8 mouse cellular contexts compared by ENCODE assay signal in genomic region chr2:30600965-30601841, GRCm38 (mm10). TPM values are rescaled to one million over a fixed set of nuclear protein-coding genes. Genes with fewer than 3 reads are reported as not detected.
DNase-seq lines count a peak whose midpoint lies in the region; ATAC-seq and TF ChIP-seq lines count a peak whose summit lies in the region.

No protein-coding gene starts in this region.

- peak overlapping the region; percentile 41 for H3K4me2 ChIP-seq in lung, embryonic 15.5 days
- H3K4me2 ChIP-seq in stomach, postnatal 0 days (replicated peaks; ENCODE audit: low read depth): peak overlapping the region; percentile 42

- no peaks in the 10 kb centered on the region for H3K36me3 ChIP-seq in kidney, adult 2 months (ENCODE audit: control insufficient read depth, insufficient read depth, low read length)
- H3K36me3 ChIP-seq in lung, embryonic 15.5 days: no peaks in the 10 kb centered on the region
- no peaks in the 10 kb centered on the region for H3K36me3 ChIP-seq in stomach, postnatal 0 days (ENCODE audit: control insufficient read depth, insufficient read depth, low read length)

- H3K9me3 ChIP-seq in lung, embryonic 15.5 days: no peaks in the 10 kb centered on the region
- H3K9me3 ChIP-seq in stomach, postnatal 0 days (ENCODE audit: control insufficient read depth, low read length): no peaks in the 10 kb centered on the region

- no peak for TF ChIP-seq EP300 in stomach, postnatal 0 days (optimal IDR thresholded peaks at IDR 0.05)

- H3K4me1 ChIP-seq in kidney, adult 2 months (ENCODE audit: control insufficient read depth, insufficient read depth, low read length): peaks cover 6% of the 10 kb centered on the region; the same call in 1 of the 2 replicates
- peaks cover 52% of the 10 kb centered on the region for H3K4me1 ChIP-seq in lung, embryonic 15.5 days
- peaks cover 8% of the 10 kb centered on the region; the same call in 1 of the 2 replicates for H3K4me1 ChIP-seq in stomach, postnatal 0 days (replicated peaks; ENCODE audit: control insufficient read depth, insufficient read depth)

- no peak overlapping the region for H3K4me3 ChIP-seq in kidney, adult 2 months (ENCODE audit: insufficient read depth, low read depth, low read length)
- no peak overlapping the region for H3K4me3 ChIP-seq in lung, embryonic 15.5 days
- no peak overlapping the region for H3K4me3 ChIP-seq in stomach, postnatal 0 days (ENCODE audit: low read depth, low read length)

- ATAC-seq in lung, embryonic 15.5 days (ENCODE audit: borderline replicate concordance, extremely low read depth, low FRiP score, low TSS enrichment): 0 out of 2 replicates have a peak, but pooled peaks have one; percentile 6
- ATAC-seq in stomach, postnatal 0 days (ENCODE audit: low FRiP score, low TSS enrichment): no peak

- peak overlapping the region; percentile 76 for H3K27ac ChIP-seq in kidney, adult 2 months (ENCODE audit: insufficient read depth, low read depth, low read length)
- peak overlapping the region; percentile 78 for H3K27ac ChIP-seq in lung, embryonic 15.5 days
- peak overlapping the region; percentile 86 for H3K27ac ChIP-seq in stomach, postnatal 0 days (replicated peaks)

- TF ChIP-seq CTCF in kidney, adult 2 months (conservative IDR thresholded peaks at IDR 0.05; ENCODE audit: insufficient read depth, insufficient read length, low read depth, low read length): no peak
- TF ChIP-seq CTCF in stomach, postnatal 0 days (IDR thresholded peaks at IDR 0.05; ENCODE audit: low read depth): peak; percentile 31; the same call in 1 of the 2 replicates

- H3K9ac ChIP-seq in lung, embryonic 15.5 days: peak overlapping the region; percentile 29
- peak overlapping the region; percentile 51 for H3K9ac ChIP-seq in stomach, postnatal 0 days (ENCODE audit: low read length)

- no peaks in the 10 kb centered on the region for H3K27me3 ChIP-seq in kidney, adult 2 months (replicated peaks; ENCODE audit: control insufficient read depth, insufficient read depth, low read length)
- H3K27me3 ChIP-seq in lung, embryonic 15.5 days: no peaks in the 10 kb centered on the region
- no peaks in the 10 kb centered on the region for H3K27me3 ChIP-seq in stomach, postnatal 0 days (ENCODE audit: control insufficient read depth, insufficient read depth, low read length)

- TF ChIP-seq POLR2A in kidney, adult 2 months (IDR thresholded peaks at IDR 0.05; ENCODE audit: low read depth, low read length): no peak

- DNase-seq in adipocyte (ENCODE audit: low spot score): peak; percentile 90
- peak; percentile 71 for DNase-seq in embryo, embryonic 11 days
- DNase-seq in heart, adult 8-10 months (ENCODE audit: low spot score): peak; percentile 84
- peak; percentile 68 for DNase-seq in kidney, adult 2 months
- no peak for DNase-seq in stomach, postnatal 0 days (ENCODE audit: low spot score)
- no peak for DNase-seq in cerebellum, adult 9-10 months
- no peak for DNase-seq in cerebellum, adult 11 months

- WGBS in kidney, adult 2 months: 22% methylated on average over 20 of the region's 20 CpGs
- 7% methylated on average over 19 of the region's 20 CpGs for WGBS in lung, embryonic 15.5 days
- 9% methylated on average over 19 of the region's 20 CpGs for WGBS in stomach, postnatal 0 days

RNA-seq across cellular contexts. Expression of gene Cstad, which starts 6.4 kb away (rescaled TPM):
- total RNA-seq in heart, adult 8-10 months (2022): 1 to 10 TPM in 3 of 4 experiments, under 1 TPM in 1; 0.69 to 2.3 (median 1.5) TPM
- 1.2 and 1.3 TPM in 2 replicates for polyA plus RNA-seq in kidney, adult 2 months (2012; rRNA removed)
- polyA plus RNA-seq in lung, embryonic 15.5 days (2015; fragmentation: Nextera tagmentation; extraction: Ambion mirVana): 0.68 and 1.0 TPM in 2 replicates
- 0.57 and 0.63 TPM in 2 replicates for polyA plus RNA-seq in stomach, postnatal 0 days (2015; fragmentation: Nextera tagmentation; extraction: Ambion mirVana)

Comparison
In these comparisons a context has a peak if more than half of its experiments do, and no peak if none do; other contexts are left out.
1. DNase-seq: peak in adipocyte (single experiment), embryo, embryonic 11 days (single experiment), heart, adult 8-10 months (single experiment) and kidney, adult 2 months (single experiment); none in stomach, postnatal 0 days (single experiment), cerebellum, adult 9-10 months (single experiment) and cerebellum, adult 11 months (single experiment).
2. Peak in every context shown above with its lines, with median percentiles within 50 percentile points of each other: H3K27ac ChIP-seq.